Mouse (Mus musculus) heart, embryonic 11.5 days (tissue): ENCODE measurements around the gene Chpt1. TPM values are rescaled to one million over a fixed set of nuclear protein-coding genes. Genes with fewer than 3 reads are reported as not detected.
A peak's percentile ranks its signal among the peaks of the same experiment; 100 is the strongest.
"Not testable (repeated sequence)": the region's sequence is repeated elsewhere in the genome, so short reads cannot be mapped to it uniquely, and the experiment has no call there.

ENCODE experiments used
- ATAC-seq: fragments of 200-750 bp; cut with Nextera tagmentation; replicated peaks from 2 replicates; pipeline ENCODE4 v1.8.0; 2017; ENCODE audit warnings: moderate library complexity; ENCODE audit not compliant: insufficient number of reproducible peaks, low FRiP score, low TSS enrichment
- H3K27ac ChIP-seq: fragments of 300-500 bp; sonication (generic); 2 replicates; pipeline ENCODE4 v1.5.1; 2014; ENCODE audit warnings: mild to moderate bottlenecking, low read depth, low read length
- H3K27me3 ChIP-seq: fragments of 300-500 bp; sonication (generic); 2 replicates; pipeline ENCODE4 v1.6.1; 2014; ENCODE audit warnings: mild to moderate bottlenecking, low read length, mixed read lengths; ENCODE audit not compliant: control insufficient read depth, insufficient read depth
- H3K36me3 ChIP-seq: fragments of 300-500 bp; sonication (generic); 2 replicates; pipeline ENCODE4 v1.6.1; 2014; ENCODE audit warnings: mild to moderate bottlenecking, low read length, moderate library complexity, mixed read lengths; ENCODE audit not compliant: control insufficient read depth, insufficient read depth
- H3K4me1 ChIP-seq: fragments of 300-500 bp; sonication (generic); 2 replicates; pipeline ENCODE4 v1.6.1; 2014; ENCODE audit warnings: low read length; ENCODE audit not compliant: control insufficient read depth, insufficient read depth
- H3K4me2 ChIP-seq: fragments of 300-500 bp; sonication (generic); 2 replicates; pipeline ENCODE4 v1.6.1; 2014; ENCODE audit warnings: mild to moderate bottlenecking, moderate library complexity
- H3K4me3 ChIP-seq: fragments of 300-500 bp; sonication (generic); 2 replicates; pipeline ENCODE4 v1.5.1; 2014; ENCODE audit warnings: low read depth, low read length
- H3K9ac ChIP-seq: fragments of 300-500 bp; sonication (generic); 2 replicates; pipeline ENCODE4 v1.6.1; 2014; ENCODE audit warnings: mild to moderate bottlenecking, low read depth, low read length, moderate library complexity
- H3K9me3 ChIP-seq: fragments of 300-500 bp; sonication (generic); replicated peaks from 2 replicates; pipeline ENCODE4 v1.6.1; 2016; ENCODE audit warnings: low read length; ENCODE audit not compliant: control insufficient read depth
- WGBS: fragments of 180-500 bp; shearing (Covaris S2); extraction: QIAGEN DNeasy Blood & Tissue Kit; methylation state at CpG from one replicate; pipeline ENCODE4 v1.1.7; 2014; ENCODE audit not compliant: insufficient replicate concordance; 5-methylcytosine and 5-hydroxymethylcytosine counted together
- polyA plus RNA-seq: library from polyadenylated mRNA; unstranded; fragments of >200 nt; fragmentation: Nextera tagmentation; extraction: Ambion mirVana; gene quantifications from 2 replicates; pipeline ENCODE4 v1.2.1, GENCODE M21; 2014

Gene Chpt1
- polyA plus RNA-seq, 1 experiment from 2014 or later = 29.9 TPM

GRCm38 (mm10) chr10:88482866-88483265 lies 21.0 kb downstream of the Chpt1 start:
- ATAC-seq, H3K36me3 ChIP-seq, H3K9ac ChIP-seq, H3K9me3 ChIP-seq, H3K4me1 ChIP-seq, H3K27ac ChIP-seq, H3K4me2 ChIP-seq, H3K27me3 ChIP-seq, H3K4me3 ChIP-seq: not testable (repeated sequence)
- WGBS = 87% methylated on average over 10 of the region's 10 CpGs

GRCm38 (mm10) chr10:88460122-88460820 lies 43.6 kb downstream of the Chpt1 start:
- no peak overlapping the region for H3K4me2 ChIP-seq
- no peaks in the 10 kb centered on the region for H3K9me3 ChIP-seq
- H3K27ac ChIP-seq = no peak overlapping the region
- H3K36me3 ChIP-seq = no peaks in the 10 kb centered on the region
- WGBS = 59% methylated on average over 18 of the region's 18 CpGs
- no peak overlapping the region for H3K4me3 ChIP-seq
- H3K27me3 ChIP-seq = no peaks in the 10 kb centered on the region
- no peak for ATAC-seq
- no peaks in the 10 kb centered on the region for H3K4me1 ChIP-seq
- H3K9ac ChIP-seq = no peak overlapping the region

GRCm38 (mm10) chr10:88459502-88459992 lies 44.3 kb downstream of the Chpt1 start, which contains the start of gene Sycp3:
Sycp3 (plus strand) TSS chr10:88459569.
- H3K27me3 ChIP-seq = no peaks in the 10 kb centered on the region
- 69% methylated on average over 33 of the region's 33 CpGs for WGBS
- no peaks in the 10 kb centered on the region for H3K36me3 ChIP-seq
- H3K4me1 ChIP-seq = no peaks in the 10 kb centered on the region
- H3K4me2 ChIP-seq = no peak within 1 kb of the TSS
- no peak within 1 kb of the TSS for H3K9ac ChIP-seq
- H3K4me3 ChIP-seq = no peak within 1 kb of the TSS
- ATAC-seq = peak; percentile 40; the same call in 1 of the 2 replicates
- no peaks in the 10 kb centered on the region for H3K9me3 ChIP-seq
- no peak within 1 kb of the TSS for H3K27ac ChIP-seq

GRCm38 (mm10) chr10:88457816-88458215 lies 46.1 kb downstream of the Chpt1 start:
- H3K4me2 ChIP-seq = no peak overlapping the region
- H3K27ac ChIP-seq = no peak overlapping the region
- 38% methylated on average over 6 of the region's 6 CpGs for WGBS

GRCm38 (mm10) chr10:88451990-88452389 lies 51.9 kb downstream of the Chpt1 start:
- no peak overlapping the region for H3K9ac ChIP-seq
- no peak overlapping the region for H3K27ac ChIP-seq
- H3K27me3 ChIP-seq = no peaks in the 10 kb centered on the region
- no peaks in the 10 kb centered on the region for H3K9me3 ChIP-seq
- ATAC-seq = no peak
- 81% methylated on average over 6 of the region's 6 CpGs for WGBS
- H3K36me3 ChIP-seq = no peaks in the 10 kb centered on the region
- H3K4me1 ChIP-seq = no peaks in the 10 kb centered on the region
- H3K4me2 ChIP-seq = no peak overlapping the region
- H3K4me3 ChIP-seq = no peak overlapping the region

More at GRCm38 (mm10) chr10:88457816-88458215, 46.1 kb downstream of the Chpt1 start:
- H3K27me3 ChIP-seq = no peaks in the 10 kb centered on the region
- H3K36me3 ChIP-seq = no peaks in the 10 kb centered on the region
- H3K4me1 ChIP-seq = no peaks in the 10 kb centered on the region
- no peak overlapping the region for H3K4me3 ChIP-seq
- H3K9me3 ChIP-seq = no peaks in the 10 kb centered on the region
- ATAC-seq = no peak
- no peak overlapping the region for H3K9ac ChIP-seq

GRCm38 (mm10) chr10:88451221-88451620 lies 52.7 kb downstream of the Chpt1 start:
- WGBS = 73% methylated on average over 2 of the region's 2 CpGs
- Histone ChIP-seq H3K4me1 (no peaks in the 10 kb centered on the region), H3K4me2 (no peak overlapping the region), H3K4me3 (no peak overlapping the region), H3K36me3 (no peaks in the 10 kb centered on the region), H3K27ac (no peak overlapping the region), H3K27me3 (no peaks in the 10 kb centered on the region), H3K9me3 (no peaks in the 10 kb centered on the region), H3K9ac (no peak overlapping the region)
- no peak for ATAC-seq

GRCm38 (mm10) chr10:88441224-88441623 lies 62.6 kb downstream of the Chpt1 start:
- ATAC-seq = no peak
- 81% methylated on average over 6 of the region's 6 CpGs for WGBS
- H3K36me3 ChIP-seq = no peaks in the 10 kb centered on the region

GRCm38 (mm10) chr10:88427998-88428397 lies 75.9 kb downstream of the Chpt1 start:
- ATAC-seq = no peak

More at GRCm38 (mm10) chr10:88441224-88441623, 62.6 kb downstream of the Chpt1 start:
- H3K4me2 ChIP-seq = no peak overlapping the region
- no peaks in the 10 kb centered on the region for H3K27me3 ChIP-seq
- no peaks in the 10 kb centered on the region for H3K9me3 ChIP-seq
- no peak overlapping the region for H3K4me3 ChIP-seq
- no peak overlapping the region for H3K9ac ChIP-seq
- H3K27ac ChIP-seq = no peak overlapping the region
- H3K4me1 ChIP-seq = no peaks in the 10 kb centered on the region

GRCm38 (mm10) chr10:88426896-88427295 lies 77.0 kb downstream of the Chpt1 start:
- Histone ChIP-seq H3K4me2 (no peak overlapping the region), H3K4me1 (no peaks in the 10 kb centered on the region), H3K27ac (no peak overlapping the region), H3K27me3 (no peaks in the 10 kb centered on the region), H3K9ac (no peak overlapping the region), H3K4me3 (no peak overlapping the region), H3K36me3 (no peaks in the 10 kb centered on the region), H3K9me3 (no peaks in the 10 kb centered on the region)
- no peak for ATAC-seq
- 56% methylated on average over 5 of the region's 5 CpGs for WGBS

More at GRCm38 (mm10) chr10:88427998-88428397, 75.9 kb downstream of the Chpt1 start:
- H3K36me3 ChIP-seq = no peaks in the 10 kb centered on the region
- no peak overlapping the region for H3K4me2 ChIP-seq
- H3K27ac ChIP-seq = no peak overlapping the region
- H3K9me3 ChIP-seq = no peaks in the 10 kb centered on the region
- no peaks in the 10 kb centered on the region for H3K27me3 ChIP-seq
- H3K4me3 ChIP-seq = no peak overlapping the region
- H3K9ac ChIP-seq = no peak overlapping the region
- H3K4me1 ChIP-seq = no peaks in the 10 kb centered on the region
- 85% methylated on average over 6 of the region's 6 CpGs for WGBS
